Mouse (Mus musculus) lung, postnatal 0 days (tissue): Measurements from ENCODE around the gene Fabp2.

ENCODE experiments used
- CTCF ChIP-seq: IDR thresholded peaks from 2 replicates; pipeline ENCODE4 v1.5.1; 2016; ENCODE audit warnings: antibody characterized with exemption, mild to moderate bottlenecking
- EP300 ChIP-seq: IDR thresholded peaks from 2 replicates; pipeline ENCODE4 v1.6.1; 2016; ENCODE audit warnings: antibody characterized with exemption, mild to moderate bottlenecking, control low read depth

GRCm38 (mm10) chr3:122920572-122921435 lies 25.9 kb downstream of the Fabp2 start:
- TF ChIP-seq CTCF (no peak), EP300 (no peak)
